Mouse (Mus musculus) heart, embryonic 11.5 days (tissue): ENCODE results near the gene Uspl1. TPM values are rescaled to one million over a fixed set of nuclear protein-coding genes. Genes with fewer than 3 reads are reported as not detected.

Source experiments
- ATAC-seq: fragments of 200-750 bp; cut with Nextera tagmentation; replicated peaks from 2 replicates; pipeline ENCODE4 v1.8.0; 2017; ENCODE audit warnings: moderate library complexity; ENCODE audit not compliant: insufficient number of reproducible peaks, low FRiP score, low TSS enrichment
- H3K27ac ChIP-seq: fragments of 300-500 bp; sonication (generic); 2 replicates; pipeline ENCODE4 v1.5.1; 2014; ENCODE audit warnings: mild to moderate bottlenecking, low read depth, low read length
- H3K27me3 ChIP-seq: fragments of 300-500 bp; sonication (generic); 2 replicates; pipeline ENCODE4 v1.6.1; 2014; ENCODE audit warnings: mild to moderate bottlenecking, low read length, mixed read lengths; ENCODE audit not compliant: control insufficient read depth, insufficient read depth
- H3K36me3 ChIP-seq: fragments of 300-500 bp; sonication (generic); 2 replicates; pipeline ENCODE4 v1.6.1; 2014; ENCODE audit warnings: mild to moderate bottlenecking, low read length, moderate library complexity, mixed read lengths; ENCODE audit not compliant: control insufficient read depth, insufficient read depth
- H3K4me1 ChIP-seq: fragments of 300-500 bp; sonication (generic); 2 replicates; pipeline ENCODE4 v1.6.1; 2014; ENCODE audit warnings: low read length; ENCODE audit not compliant: control insufficient read depth, insufficient read depth
- H3K4me2 ChIP-seq: fragments of 300-500 bp; sonication (generic); 2 replicates; pipeline ENCODE4 v1.6.1; 2014; ENCODE audit warnings: mild to moderate bottlenecking, moderate library complexity
- H3K4me3 ChIP-seq: fragments of 300-500 bp; sonication (generic); 2 replicates; pipeline ENCODE4 v1.5.1; 2014; ENCODE audit warnings: low read depth, low read length
- H3K9ac ChIP-seq: fragments of 300-500 bp; sonication (generic); 2 replicates; pipeline ENCODE4 v1.6.1; 2014; ENCODE audit warnings: mild to moderate bottlenecking, low read depth, low read length, moderate library complexity
- H3K9me3 ChIP-seq: fragments of 300-500 bp; sonication (generic); replicated peaks from 2 replicates; pipeline ENCODE4 v1.6.1; 2016; ENCODE audit warnings: low read length; ENCODE audit not compliant: control insufficient read depth
- WGBS: fragments of 180-500 bp; shearing (Covaris S2); extraction: QIAGEN DNeasy Blood & Tissue Kit; methylation state at CpG from one replicate; pipeline ENCODE4 v1.1.7; 2014; ENCODE audit not compliant: insufficient replicate concordance; 5-methylcytosine and 5-hydroxymethylcytosine counted together
- microRNA-seq: library from miRNA; unstranded; fragments of <30 nt; microRNA quantifications from one replicate; pipeline ENCODE4, GENCODE M21; 2016; ENCODE audit warnings: borderline number of aligned reads
- polyA plus RNA-seq: library from polyadenylated mRNA; unstranded; fragments of >200 nt; fragmentation: Nextera tagmentation; extraction: Ambion mirVana; gene quantifications from 2 replicates; pipeline ENCODE4 v1.2.1, GENCODE M21; 2014

Uspl1 gene
- polyA plus RNA-seq, 1 experiment from 2014 or later, result 42.8 TPM

GRCm38 (mm10) chr5:149264405-149264804 lies 80.3 kb downstream of the Uspl1 start, which contains the start of gene Alox5ap:
TSS of gene Alox5ap (plus strand) at chr5:149264767.
- 47% methylated on average over 4 of the region's 4 CpGs for WGBS
- H3K27ac ChIP-seq, result no peak within 1 kb of the TSS
- H3K36me3 ChIP-seq, result no peaks in the 10 kb centered on the region
- H3K4me3 ChIP-seq, result no peak within 1 kb of the TSS
- H3K27me3 ChIP-seq, result no peaks in the 10 kb centered on the region
- no peak within 1 kb of the TSS for H3K4me2 ChIP-seq
- H3K9ac ChIP-seq, result no peak within 1 kb of the TSS
- H3K9me3 ChIP-seq, result no peaks in the 10 kb centered on the region
- ATAC-seq, result no peak
- H3K4me1 ChIP-seq, result no peaks in the 10 kb centered on the region

DNA sequence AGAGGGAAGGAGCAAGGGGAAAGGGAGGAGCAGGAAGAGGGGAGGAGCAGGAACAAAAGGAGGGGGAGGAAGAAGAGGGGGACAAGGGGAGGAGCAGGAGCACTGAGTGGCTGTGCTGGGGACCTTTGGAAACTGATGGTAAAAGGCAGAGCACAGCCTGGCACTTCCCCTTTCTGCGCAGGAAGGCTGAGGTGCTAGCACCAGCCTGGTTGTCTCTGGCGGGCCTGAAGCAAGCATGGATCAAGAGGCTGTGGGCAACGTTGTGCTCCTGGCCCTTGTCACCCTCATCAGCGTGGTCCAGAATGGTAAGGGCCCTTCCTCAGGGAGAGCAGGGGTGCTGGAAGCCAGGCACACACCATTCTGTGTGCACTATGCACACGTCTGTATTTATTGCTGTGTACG lies 80.7 kb downstream of the Uspl1 start:
- H3K36me3 ChIP-seq, result no peaks in the 10 kb centered on the region
- H3K9me3 ChIP-seq, result no peaks in the 10 kb centered on the region
- no peak overlapping the region for H3K27ac ChIP-seq
- ATAC-seq, result no peak
- no peak overlapping the region for H3K4me3 ChIP-seq
- 66% methylated on average over 6 of the region's 6 CpGs for WGBS
- H3K4me1 ChIP-seq, result no peaks in the 10 kb centered on the region
- H3K9ac ChIP-seq, result no peak overlapping the region
- H3K27me3 ChIP-seq, result no peaks in the 10 kb centered on the region
- no peak overlapping the region for H3K4me2 ChIP-seq

Small RNA genes within 50 kb of the gene (microRNA-seq; reads per million reads assigned to microRNA genes)
- 0.61 reads per million for gene Gm24105

Other genes starting within 250 kb of the Uspl1 start
- gene Gm42791, start 189.2 kb upstream of the Uspl1 start, polyA plus RNA-seq, result 2.5 TPM in 1 of 2 replicates, not detected in the other
- gene Hmgb1, start 139 bp downstream of the Uspl1 start, polyA plus RNA-seq, result 871 and 1,031 TPM in 2 replicates
- gene Alox5ap, start 80.4 kb downstream of the Uspl1 start, polyA plus RNA-seq, result 5.2 and 6.4 TPM in 2 replicates
- gene Medag, start 227.4 kb downstream of the Uspl1 start, polyA plus RNA-seq, result 0.75 and 0.96 TPM in 2 replicates